Mouse (Mus musculus) G1E (cell line): ENCODE measurements around the gene Ldlr. TPM values are rescaled to one million over a fixed set of nuclear protein-coding genes. Genes with fewer than 3 reads are reported as not detected.

Experiments
- ATAC-seq: 2 replicates; pipeline ENCODE4 v1.8.0; 2016; ENCODE audit warnings: mild to moderate bottlenecking; ENCODE audit not compliant: insufficient number of reproducible peaks, poor library complexity, low FRiP score, severe bottlenecking; ENCODE audit errors: extremely low read depth
- DNase-seq: peaks from one replicate; pipeline ENCODE4 v3.0.0; 2012; ENCODE audit warnings: low spot score
- H3K27me3 ChIP-seq: 2 replicates; pipeline ENCODE4 v1.6.1; 2012; ENCODE audit warnings: mild to moderate bottlenecking, low read length, inconsistent platforms; ENCODE audit not compliant: insufficient read depth
- H3K36me3 ChIP-seq: replicated peaks from 2 replicates; pipeline ENCODE3; 2012; ENCODE audit warnings: mild to moderate bottlenecking, inconsistent platforms
- H3K4me1 ChIP-seq: 2 replicates; pipeline ENCODE4 v1.6.1; 2012; ENCODE audit warnings: low read depth, low read length, inconsistent platforms, mixed read lengths; ENCODE audit not compliant: insufficient read depth
- H3K4me3 ChIP-seq: 2 replicates; pipeline ENCODE4 v1.5.1; 2012; ENCODE audit warnings: low read depth, mild to moderate bottlenecking, inconsistent platforms, low read length, moderate library complexity, mixed read lengths
- H3K9me3 ChIP-seq: replicated peaks from 2 replicates; pipeline ENCODE4 v1.6.1; 2012; ENCODE audit warnings: inconsistent platforms
- CTCF ChIP-seq: IDR thresholded peaks from 2 replicates; pipeline ENCODE4 v1.5.1; 2012; ENCODE audit warnings: low read depth, low read length, inconsistent platforms, mixed read lengths
- GATA1 ChIP-seq: IDR thresholded peaks from 2 replicates; pipeline ENCODE4 v1.6.1; 2012; ENCODE audit warnings: borderline replicate concordance, low read length, inconsistent platforms, mixed read lengths
- GATA2 ChIP-seq: IDR thresholded peaks from 2 replicates; pipeline ENCODE4 v1.6.1; 2012; ENCODE audit warnings: low read depth, low read length, inconsistent platforms, borderline replicate concordance
- POLR2AphosphoS5 ChIP-seq: IDR thresholded peaks from 2 replicates; pipeline ENCODE4 v1.6.1; 2012; ENCODE audit warnings: low read depth, low read length, inconsistent platforms; ENCODE audit not compliant: insufficient replicate concordance
- TAL1 ChIP-seq: conservative IDR thresholded peaks from 2 replicates; pipeline ENCODE4 v1.6.1; 2012; ENCODE audit warnings: low read depth, low read length, inconsistent platforms, mixed read lengths
- polyA plus RNA-seq: library from polyadenylated mRNA; stranded (reverse); fragments of >175 nt; gene quantifications from 2 replicates; pipeline ENCODE4 v1.2.3, GENCODE M21; 2012
- total RNA-seq, 2 experiments: library from RNA; stranded (forward) in 1 of 2; stranded (reverse) in 1 of 2; fragments of 200-1000 nt in 1 of 2; fragments of >200 nt in 1 of 2; fragmentation: Nextera tagmentation in 1 of 2; gene quantifications; 2 replicates each; pipeline ENCODE4 v1.2.3; 2014 to 2017

Ldlr gene
- total RNA-seq (2014; fragmentation: Nextera tagmentation) (17.4 and 21.9 TPM in 2 replicates), total RNA-seq (2017) (52.1 and 55.9 TPM in 2 replicates), polyA plus RNA-seq (27.8 and 37.5 TPM in 2 replicates)

GRCm38 (mm10) chr9:21723377-21724146, at the start of gene Ldlr:
Gene Ldlr (plus strand): TSS chr9:21723483.
- H3K4me1 ChIP-seq = peaks cover 70% of the 10 kb centered on the region
- ATAC-seq (peak; percentile 62), DNase-seq (peak; percentile 78)
- no peaks in the 10 kb centered on the region for H3K9me3 ChIP-seq
- peaks cover 41% of the 10 kb centered on the region for H3K36me3 ChIP-seq
- TF ChIP-seq CTCF (no peak), GATA2 (no peak), POLR2AphosphoS5 (peak; percentile 7; the same call in 1 of the 2 replicates)
- no peaks in the 10 kb centered on the region for H3K27me3 ChIP-seq
- peak within 1 kb of the TSS; percentile 93 for H3K4me3 ChIP-seq

GRCm38 (mm10) chr9:21677706-21678105, 45.6 kb upstream of the Ldlr start:
- DNase-seq = no peak
- ATAC-seq = no peak
- Histone ChIP-seq H3K4me1 (no peaks in the 10 kb centered on the region), H3K4me3 (no peak overlapping the region), H3K27me3 (no peaks in the 10 kb centered on the region), H3K36me3 (peaks cover 91% of the 10 kb centered on the region), H3K9me3 (no peaks in the 10 kb centered on the region)
- TF ChIP-seq GATA2 = no peak
- no peak for TF ChIP-seq TAL1
- no peak for TF ChIP-seq GATA1
- no peak for TF ChIP-seq POLR2AphosphoS5
- no peak for TF ChIP-seq CTCF

GRCm38 (mm10) chr9:21680448-21680847, 42.8 kb upstream of the Ldlr start:
- Histone ChIP-seq H3K4me3 (no peak overlapping the region), H3K9me3 (no peaks in the 10 kb centered on the region), H3K27me3 (no peaks in the 10 kb centered on the region), H3K36me3 (peaks cover 91% of the 10 kb centered on the region), H3K4me1 (no peaks in the 10 kb centered on the region)
- DNase-seq (no peak), ATAC-seq (no peak)
- TF ChIP-seq GATA2 (no peak), CTCF (no peak), GATA1 (no peak), TAL1 (no peak), POLR2AphosphoS5 (no peak)

GRCm38 (mm10) chr9:21682827-21683226, 40.5 kb upstream of the Ldlr start:
- Histone ChIP-seq H3K9me3 (no peaks in the 10 kb centered on the region), H3K4me1 (no peaks in the 10 kb centered on the region), H3K4me3 (no peak overlapping the region), H3K36me3 (peaks cover 91% of the 10 kb centered on the region), H3K27me3 (no peaks in the 10 kb centered on the region)
- ATAC-seq (no peak), DNase-seq (no peak)
- TF ChIP-seq GATA1 (no peak), CTCF (no peak), TAL1 (no peak), GATA2 (no peak), POLR2AphosphoS5 (no peak)

GRCm38 (mm10) chr9:21683897-21684296, 39.4 kb upstream of the Ldlr start:
- ATAC-seq = no peak
- TF ChIP-seq GATA1 (no peak), CTCF (no peak), GATA2 (no peak), POLR2AphosphoS5 (no peak), TAL1 (no peak)
- DNase-seq = no peak
- H3K4me3 ChIP-seq = no peak overlapping the region
- no peaks in the 10 kb centered on the region for H3K4me1 ChIP-seq
- no peaks in the 10 kb centered on the region for H3K27me3 ChIP-seq
- peaks cover 91% of the 10 kb centered on the region for H3K36me3 ChIP-seq
- H3K9me3 ChIP-seq = no peaks in the 10 kb centered on the region

- no peak for DNase-seq
- no peak for ATAC-seq
- Histone ChIP-seq H3K27me3 (no peaks in the 10 kb centered on the region), H3K4me1 (no peaks in the 10 kb centered on the region; the same call in 1 of the 2 replicates), H3K36me3 (peaks cover 96% of the 10 kb centered on the region), H3K9me3 (no peaks in the 10 kb centered on the region), H3K4me3 (no peak overlapping the region)
- TF ChIP-seq TAL1 = no peak
- TF ChIP-seq POLR2AphosphoS5 = no peak
- no peak for TF ChIP-seq GATA2
- no peak for TF ChIP-seq CTCF
- TF ChIP-seq GATA1 = no peak
Measured at GRCm38 (mm10) chr9:21688554-21688953, 34.7 kb upstream of the Ldlr start.
